Mouse (Mus musculus): Measurements from ENCODE around the gene Slc12a8. TPM values are rescaled to one million over a fixed set of nuclear protein-coding genes. Genes with fewer than 3 reads are reported as not detected.

The Slc12a8 gene
- polyA plus RNA-seq, 1 experiment from 2014 or later: 0.72 TPM

GRCm38 (mm10) chr16:33553689-33554342 is 36.7 kb downstream of the Slc12a8 start:
- Histone ChIP-seq H3K9me3 (no peaks in the 10 kb centered on the region), H3K36me3 (no peaks in the 10 kb centered on the region), H3K27ac (peak overlapping the region; percentile 67), H3K4me2 (0 out of 2 replicates have a peak overlapping the region, but pooled peaks have one; percentile 3), H3K4me3 (no peak overlapping the region), H3K27me3 (no peaks in the 10 kb centered on the region), H3K4me1 (peaks cover 13% of the 10 kb centered on the region), H3K9ac (no peak overlapping the region)
- ATAC-seq (ENCODE audit: insufficient number of reproducible peaks, low FRiP score, low TSS enrichment, low read depth): peak; percentile 84
- WGBS: 35% methylated on average over 9 of the region's 9 CpGs

- Histone ChIP-seq H3K9ac (no peak overlapping the region), H3K4me3 (no peak overlapping the region), H3K27me3 (no peaks in the 10 kb centered on the region), H3K36me3 (no peaks in the 10 kb centered on the region), H3K9me3 (no peaks in the 10 kb centered on the region), H3K4me2 (no peak overlapping the region), H3K27ac (no peak overlapping the region), H3K4me1 (peaks cover 32% of the 10 kb centered on the region)
- no peak for ATAC-seq (ENCODE audit: insufficient number of reproducible peaks, low FRiP score, low TSS enrichment, low read depth)
- WGBS: 82% methylated on average over 12 of the region's 12 CpGs
These were observed 41.0 kb downstream of the Slc12a8 start for GRCm38 (mm10) chr16:33558121-33558520.

GRCm38 (mm10) chr16:33560281-33560680 is 43.2 kb downstream of the Slc12a8 start:
- H3K27ac ChIP-seq: no peak overlapping the region
- no peaks in the 10 kb centered on the region for H3K27me3 ChIP-seq
- peak; percentile 19; the same call in 1 of the 2 replicates for ATAC-seq (ENCODE audit: insufficient number of reproducible peaks, low FRiP score, low TSS enrichment, low read depth)
- H3K4me1 ChIP-seq: peaks cover 27% of the 10 kb centered on the region
- no peak overlapping the region for H3K4me2 ChIP-seq
- H3K9ac ChIP-seq: no peak overlapping the region
- no peaks in the 10 kb centered on the region for H3K36me3 ChIP-seq
- H3K4me3 ChIP-seq: no peak overlapping the region
- 10% methylated on average over 6 of the region's 6 CpGs for WGBS
- H3K9me3 ChIP-seq: no peaks in the 10 kb centered on the region

GRCm38 (mm10) chr16:33561308-33562009 is 44.3 kb downstream of the Slc12a8 start:
- Histone ChIP-seq H3K9ac (no peak overlapping the region), H3K27ac (no peak overlapping the region), H3K4me2 (no peak overlapping the region), H3K9me3 (no peaks in the 10 kb centered on the region), H3K36me3 (no peaks in the 10 kb centered on the region), H3K27me3 (no peaks in the 10 kb centered on the region), H3K4me1 (peaks cover 27% of the 10 kb centered on the region), H3K4me3 (no peak overlapping the region)
- WGBS: 82% methylated on average over 12 of the region's 12 CpGs
- no peak for ATAC-seq (ENCODE audit: insufficient number of reproducible peaks, low FRiP score, low TSS enrichment, low read depth)

- H3K4me2 ChIP-seq: no peak overlapping the region
- H3K27ac ChIP-seq: peak overlapping the region; percentile 71
- peaks cover 30% of the 10 kb centered on the region for H3K4me1 ChIP-seq
- H3K9me3 ChIP-seq: no peaks in the 10 kb centered on the region
- no peak overlapping the region for H3K9ac ChIP-seq
- ATAC-seq (ENCODE audit: insufficient number of reproducible peaks, low FRiP score, low TSS enrichment, low read depth): 0 out of 2 replicates have a peak, but pooled peaks have one; percentile 5
- WGBS: 61% methylated on average over 12 of the region's 12 CpGs
- no peaks in the 10 kb centered on the region for H3K36me3 ChIP-seq
- H3K27me3 ChIP-seq: no peaks in the 10 kb centered on the region
- H3K4me3 ChIP-seq: no peak overlapping the region
These were observed 45.9 kb downstream of the Slc12a8 start for GRCm38 (mm10) chr16:33562874-33563537.

GRCm38 (mm10) chr16:33563538-33564013 is 46.4 kb downstream of the Slc12a8 start:
- Histone ChIP-seq H3K36me3 (no peaks in the 10 kb centered on the region), H3K4me3 (no peak overlapping the region), H3K4me2 (no peak overlapping the region), H3K9ac (no peak overlapping the region), H3K4me1 (peaks cover 30% of the 10 kb centered on the region), H3K27me3 (no peaks in the 10 kb centered on the region), H3K9me3 (no peaks in the 10 kb centered on the region), H3K27ac (peak overlapping the region; percentile 51)
- 41% methylated on average over 5 of the region's 5 CpGs for WGBS
- ATAC-seq (ENCODE audit: insufficient number of reproducible peaks, low FRiP score, low TSS enrichment, low read depth): peak; percentile 68

- H3K27me3 ChIP-seq: no peaks in the 10 kb centered on the region
- H3K36me3 ChIP-seq: no peaks in the 10 kb centered on the region
- no peaks in the 10 kb centered on the region for H3K9me3 ChIP-seq
- H3K27ac ChIP-seq: no peak overlapping the region
- H3K4me2 ChIP-seq: no peak overlapping the region
- no peak overlapping the region for H3K9ac ChIP-seq
- 90% methylated on average over 10 of the region's 10 CpGs for WGBS
- no peak overlapping the region for H3K4me3 ChIP-seq
- H3K4me1 ChIP-seq: peaks cover 19% of the 10 kb centered on the region
- no peak for ATAC-seq (ENCODE audit: insufficient number of reproducible peaks, low FRiP score, low TSS enrichment, low read depth)
These were observed 49.3 kb downstream of the Slc12a8 start for GRCm38 (mm10) chr16:33566467-33566866.

GRCm38 (mm10) chr16:33567736-33568135 is 50.6 kb downstream of the Slc12a8 start:
- no peak overlapping the region for H3K9ac ChIP-seq
- WGBS: 73% methylated on average over 4 of the region's 4 CpGs
- no peak overlapping the region for H3K4me3 ChIP-seq
- no peaks in the 10 kb centered on the region for H3K36me3 ChIP-seq
- no peaks in the 10 kb centered on the region for H3K9me3 ChIP-seq
- no peaks in the 10 kb centered on the region for H3K27me3 ChIP-seq
- ATAC-seq (ENCODE audit: insufficient number of reproducible peaks, low FRiP score, low TSS enrichment, low read depth): no peak
- H3K4me2 ChIP-seq: no peak overlapping the region
- peaks cover 15% of the 10 kb centered on the region for H3K4me1 ChIP-seq
- no peak overlapping the region for H3K27ac ChIP-seq

- H3K9me3 ChIP-seq: no peaks in the 10 kb centered on the region
- no peak overlapping the region for H3K4me2 ChIP-seq
- H3K27ac ChIP-seq: no peak overlapping the region
- no peak overlapping the region for H3K9ac ChIP-seq
- no peak overlapping the region for H3K4me3 ChIP-seq
- WGBS: 62% methylated on average over 12 of the region's 12 CpGs
- no peaks in the 10 kb centered on the region for H3K27me3 ChIP-seq
- H3K36me3 ChIP-seq: no peaks in the 10 kb centered on the region
- ATAC-seq (ENCODE audit: insufficient number of reproducible peaks, low FRiP score, low TSS enrichment, low read depth): no peak
- H3K4me1 ChIP-seq: peaks cover 8% of the 10 kb centered on the region
These were observed 51.3 kb downstream of the Slc12a8 start for GRCm38 (mm10) chr16:33568269-33569016.

- 79% methylated on average over 6 of the region's 6 CpGs for WGBS
- no peak overlapping the region for H3K4me2 ChIP-seq
- H3K9me3 ChIP-seq: no peaks in the 10 kb centered on the region
- no peak for ATAC-seq (ENCODE audit: insufficient number of reproducible peaks, low FRiP score, low TSS enrichment, low read depth)
- no peak overlapping the region for H3K27ac ChIP-seq
- no peak overlapping the region for H3K4me3 ChIP-seq
- no peak overlapping the region for H3K9ac ChIP-seq
- peaks cover 22% of the 10 kb centered on the region for H3K4me1 ChIP-seq
- no peaks in the 10 kb centered on the region for H3K36me3 ChIP-seq
- no peaks in the 10 kb centered on the region for H3K27me3 ChIP-seq
These were observed 55.5 kb downstream of the Slc12a8 start for GRCm38 (mm10) chr16:33572646-33573045.

GRCm38 (mm10) chr16:33573703-33574102 is 56.6 kb downstream of the Slc12a8 start:
- no peak overlapping the region for H3K4me2 ChIP-seq
- H3K4me1 ChIP-seq: peaks cover 21% of the 10 kb centered on the region
- no peaks in the 10 kb centered on the region for H3K27me3 ChIP-seq
- no peak overlapping the region for H3K9ac ChIP-seq
- no peak overlapping the region for H3K4me3 ChIP-seq
- H3K27ac ChIP-seq: no peak overlapping the region
- H3K36me3 ChIP-seq: no peaks in the 10 kb centered on the region
- ATAC-seq (ENCODE audit: insufficient number of reproducible peaks, low FRiP score, low TSS enrichment, low read depth): no peak
- no peaks in the 10 kb centered on the region for H3K9me3 ChIP-seq
- 69% methylated on average over 7 of the region's 7 CpGs for WGBS

Measured in limb, embryonic 15.5 days (tissue).